Mouse (Mus musculus): ENCODE data around the gene Plau.

GRCm38 (mm10) chr14:20849753-20850152 lies 13.3 kb downstream of the Plau start:
- TF ChIP-seq CTCF (IDR thresholded peaks at IDR 0.05) (no peak), EP300 (IDR thresholded peaks at IDR 0.05) (no peak)
